Mouse (Mus musculus) cerebellum, adult 11 months (tissue): ENCODE measurements at regions not wholly inside any gene's neighbourhood (a gene's known extent, or its start where the extent isn't known, plus 50 kb on each side); places are given as distances from the start of the nearest gene placed in this dataset.
A peak's percentile ranks its signal among the peaks of the same experiment; 100 is the strongest.
"Not testable (repeated sequence)": the region's sequence is repeated elsewhere in the genome, so short reads cannot be mapped to it uniquely, and the experiment has no call there.

Source experiments
- DNase-seq: peaks from one replicate; pipeline ENCODE4 v3.0.0; 2022

DNA sequence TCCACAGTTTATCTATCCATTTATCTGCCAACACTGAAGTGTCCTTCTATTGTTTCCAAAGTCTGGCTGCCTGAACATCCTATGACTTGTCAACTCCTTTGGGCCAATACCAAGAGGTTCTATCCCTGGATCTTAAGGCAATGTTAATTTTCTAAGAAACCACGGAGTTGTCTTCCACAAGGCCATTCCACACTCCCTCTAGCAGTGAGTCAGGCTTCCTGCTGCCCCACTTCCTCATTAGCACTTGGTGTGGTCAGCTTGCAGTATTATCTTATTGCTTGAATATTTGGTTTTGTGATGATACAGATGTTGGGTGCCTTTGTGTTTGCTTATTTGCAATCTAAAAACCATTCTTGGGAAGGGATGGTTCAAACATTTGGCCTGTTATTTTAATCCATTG, 87.5 kb upstream of the Ppp2r2d start:
- no peak for DNase-seq

DNA sequence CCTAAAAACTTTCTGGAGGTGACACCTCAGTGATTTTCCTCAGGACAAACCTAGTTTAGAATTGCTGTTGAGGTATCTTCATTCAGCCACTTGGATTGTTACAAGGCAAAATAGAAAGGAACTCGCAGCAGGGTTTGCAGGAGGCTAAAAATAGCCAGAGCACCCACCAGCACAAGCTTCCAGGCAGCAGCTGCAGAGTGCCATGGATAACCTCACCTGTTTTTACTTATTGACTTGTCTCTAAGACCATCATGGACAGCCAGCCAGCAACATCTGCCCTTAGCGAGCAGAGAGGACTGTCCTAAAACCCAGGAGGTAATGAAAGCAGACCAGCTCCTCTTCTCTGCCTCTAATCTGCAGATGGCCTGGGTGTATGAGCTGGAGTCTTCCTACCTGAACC, 97.4 kb upstream of the Ppp2r2d start:
- no peak for DNase-seq

DNA sequence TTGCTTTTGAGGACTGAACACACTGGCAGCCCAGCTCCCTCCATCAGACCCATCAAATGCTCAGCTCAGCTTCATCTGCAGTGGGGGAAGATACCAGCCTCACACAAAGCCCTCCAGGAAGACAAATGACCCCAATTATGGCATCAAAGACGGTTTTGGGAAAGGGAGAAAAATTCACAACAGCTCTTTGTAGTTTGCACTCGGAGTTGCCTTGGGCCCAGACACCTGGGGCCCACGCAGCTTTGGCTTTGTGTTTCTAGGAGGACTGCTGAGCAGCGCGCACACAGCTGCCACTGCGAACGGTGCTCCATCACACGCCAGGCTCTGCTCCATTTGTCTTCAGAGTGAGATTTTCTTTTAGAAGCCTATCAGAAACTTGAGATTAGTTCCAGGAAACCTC, 99.3 kb upstream of the Ppp2r2d start:
- no peak for DNase-seq

DNA sequence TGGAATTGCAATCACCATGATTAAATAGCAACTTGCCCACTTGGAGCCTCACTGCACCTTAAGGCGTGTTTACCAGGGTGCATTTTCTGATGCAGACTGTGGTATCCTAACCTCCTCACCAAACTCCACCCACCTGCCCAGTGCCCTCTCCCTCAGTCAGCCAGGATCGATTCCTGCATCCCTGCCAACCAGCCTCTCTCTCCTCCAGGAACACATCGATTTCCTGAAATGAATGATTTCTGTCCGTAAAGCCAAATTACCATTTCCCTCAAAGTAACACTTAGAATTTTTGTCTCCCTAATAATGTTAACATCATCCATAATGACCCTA, 103.4 kb upstream of the Ppp2r2d start:
- DNase-seq: no peak

DNA sequence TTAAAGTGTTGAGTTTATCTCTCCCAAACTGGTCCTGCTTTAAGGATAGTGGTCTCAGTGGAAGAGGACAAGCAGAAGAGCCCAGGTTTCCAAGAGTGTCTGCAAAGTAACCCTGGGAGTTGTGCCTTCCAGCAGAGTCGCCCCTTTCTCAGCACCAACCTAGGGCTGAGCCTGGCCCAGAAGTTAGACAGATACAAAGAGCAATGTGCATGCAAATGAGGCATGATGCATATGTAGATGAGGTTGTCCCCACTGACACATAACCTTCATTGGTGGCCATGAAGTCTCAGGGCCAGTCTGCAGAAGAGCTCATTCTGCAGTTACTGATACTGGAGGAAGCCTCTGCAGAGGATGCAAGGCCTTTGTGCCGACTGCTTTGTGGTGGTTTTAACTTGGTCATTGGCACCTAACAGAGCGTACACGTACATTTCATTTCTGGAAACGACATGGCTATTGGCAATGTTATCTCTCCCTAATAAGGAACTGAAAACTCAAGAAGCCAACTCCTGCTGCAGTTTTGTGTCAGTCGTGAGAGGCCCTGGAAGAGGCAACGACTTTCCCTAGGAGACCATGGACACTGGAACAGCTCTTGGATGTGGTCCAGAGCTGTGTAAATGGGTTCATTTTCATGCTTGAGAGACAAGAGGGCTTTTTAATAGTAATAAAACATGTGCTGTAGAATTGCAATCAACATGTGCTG, 103.9 kb upstream of the Ppp2r2d start:
- no peak for DNase-seq

DNA sequence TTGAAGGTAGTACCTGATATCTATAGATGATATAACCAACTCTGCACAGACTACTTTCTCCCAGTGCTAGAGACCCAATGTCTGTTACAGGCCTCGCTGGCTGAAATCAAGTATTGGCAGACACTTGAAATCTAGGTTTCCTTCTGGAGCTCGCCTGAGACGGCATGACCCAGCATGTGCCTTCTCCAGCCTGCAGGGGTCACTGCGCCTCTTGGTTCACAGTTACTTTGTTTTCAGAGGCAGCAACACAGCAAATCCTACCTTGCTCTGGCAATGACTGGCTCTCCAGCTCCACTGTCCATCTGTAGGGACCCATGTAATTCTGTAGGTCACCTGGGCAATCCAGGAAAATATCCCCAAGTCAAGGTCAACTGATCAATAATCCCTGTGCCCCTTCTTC, 111.6 kb upstream of the Ppp2r2d start:
- no peak for DNase-seq

DNA sequence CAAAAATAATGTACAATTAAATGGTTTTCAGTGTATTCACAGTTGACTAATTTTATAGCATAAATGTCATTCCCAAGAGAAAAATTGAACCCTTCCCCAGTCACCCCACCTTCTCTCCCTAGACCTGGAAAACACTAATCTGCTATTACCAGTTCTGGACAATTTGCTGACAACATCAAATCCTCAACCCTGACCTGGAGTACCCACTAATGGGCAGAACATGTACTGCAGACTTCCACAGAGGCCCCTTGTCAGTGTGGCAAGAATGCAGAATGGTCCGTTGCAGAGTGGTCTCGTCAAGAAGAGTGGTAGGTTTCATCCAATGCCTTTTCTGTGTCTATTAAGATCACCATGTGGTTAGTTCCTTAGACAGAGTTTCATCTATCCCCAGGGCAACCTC, 121.0 kb upstream of the Ppp2r2d start:
- no peak for DNase-seq

DNA sequence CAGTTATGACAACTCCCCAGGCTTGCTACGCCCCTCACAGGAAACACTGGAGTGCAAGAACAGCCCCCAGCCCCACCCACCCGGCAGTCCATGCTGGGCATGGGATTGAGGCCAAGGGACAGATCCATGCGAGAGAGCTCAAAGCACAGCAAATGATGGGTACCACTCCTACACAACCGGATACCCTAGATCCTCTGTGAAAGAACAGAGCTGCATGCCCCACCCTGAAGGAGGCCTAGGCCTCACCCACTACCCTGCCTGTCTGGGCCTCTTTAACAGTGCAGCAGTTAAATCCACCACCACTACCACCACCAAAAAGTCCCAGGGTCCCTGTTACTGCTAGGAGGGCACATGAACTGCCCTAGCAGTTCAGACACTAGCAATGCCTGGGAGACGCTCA, 126.3 kb upstream of the Ppp2r2d start:
- no peak for DNase-seq

DNA sequence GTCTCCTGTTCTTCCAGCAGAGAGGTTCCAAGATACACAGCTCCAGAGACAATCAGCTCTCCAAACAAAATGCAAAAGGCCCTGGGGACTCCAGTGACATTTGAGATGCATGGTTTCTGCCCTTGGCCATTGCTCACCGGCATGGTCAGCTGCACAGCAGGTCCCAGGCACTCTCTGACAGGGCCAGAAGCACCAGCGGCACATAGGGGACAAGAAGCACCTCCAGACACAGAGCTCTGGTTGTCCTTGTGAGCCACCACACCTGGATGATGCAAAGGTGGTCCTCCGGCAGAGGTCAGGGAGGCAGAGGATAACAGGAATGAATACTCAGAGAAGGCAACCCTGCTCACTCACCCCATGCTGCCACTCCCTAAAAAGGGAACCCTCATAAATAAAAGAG, 126.8 kb upstream of the Ppp2r2d start:
- no peak for DNase-seq

DNA sequence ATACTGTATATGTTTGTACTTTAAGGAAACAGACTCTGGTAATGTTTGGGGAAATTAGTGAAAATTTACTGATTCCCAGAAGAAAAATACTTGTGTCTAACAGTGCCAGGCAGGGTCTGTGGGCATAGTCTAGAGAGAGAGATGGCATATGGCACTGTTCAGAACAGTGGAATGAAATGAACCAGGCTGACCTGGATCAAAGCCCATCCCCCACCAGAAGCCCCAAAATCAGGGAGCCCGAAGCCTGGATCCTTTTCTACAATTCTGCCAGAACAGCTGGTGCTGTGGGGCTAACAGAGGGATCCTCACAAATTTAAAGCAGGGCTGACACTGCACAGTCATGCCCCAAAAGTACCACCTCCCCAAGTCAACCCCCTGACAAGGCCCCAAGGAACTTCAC, 131.1 kb upstream of the Ppp2r2d start:
- no peak for DNase-seq

DNA sequence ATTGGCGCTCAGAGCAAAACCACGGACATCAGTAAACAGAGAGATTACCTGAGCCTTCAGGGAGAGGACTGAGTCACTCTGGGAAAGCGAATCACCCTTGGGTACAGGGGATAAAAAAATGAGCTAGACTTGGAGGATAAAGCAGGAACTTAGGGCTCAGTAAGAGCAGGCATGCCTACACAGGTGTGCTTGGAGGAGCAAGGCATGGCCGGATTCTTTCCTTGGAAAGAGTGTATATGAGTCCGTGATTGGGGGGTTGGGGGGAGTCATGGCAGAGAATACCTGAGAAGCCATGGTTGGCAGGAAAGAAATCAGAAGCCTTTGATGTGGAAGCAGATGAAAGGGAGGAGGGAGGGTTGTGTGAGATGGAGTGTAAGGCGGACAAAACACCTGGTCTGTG, 137.5 kb upstream of the Ppp2r2d start:
- no peak for DNase-seq

DNA sequence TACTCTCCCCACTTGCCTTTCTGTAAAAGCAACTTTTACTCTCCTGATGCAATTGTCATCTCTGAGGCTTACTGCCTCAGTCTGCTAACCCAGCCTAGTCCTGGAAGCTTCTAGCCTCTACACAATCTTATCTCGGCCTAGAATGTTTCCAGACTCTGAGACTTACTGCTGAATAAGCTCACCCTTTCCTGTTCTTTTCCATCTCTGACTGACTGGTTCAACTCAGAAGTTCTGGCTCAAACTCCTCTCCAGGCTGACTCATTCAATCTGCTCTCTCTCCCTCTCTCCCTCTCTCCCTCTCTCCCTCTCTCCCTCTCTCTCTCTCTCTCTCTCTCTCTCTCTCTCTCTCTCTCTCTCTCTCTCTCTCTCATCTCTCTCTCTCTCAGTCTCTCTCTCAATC, 146.3 kb upstream of the Ppp2r2d start:
- DNase-seq: not testable (repeated sequence)

DNA sequence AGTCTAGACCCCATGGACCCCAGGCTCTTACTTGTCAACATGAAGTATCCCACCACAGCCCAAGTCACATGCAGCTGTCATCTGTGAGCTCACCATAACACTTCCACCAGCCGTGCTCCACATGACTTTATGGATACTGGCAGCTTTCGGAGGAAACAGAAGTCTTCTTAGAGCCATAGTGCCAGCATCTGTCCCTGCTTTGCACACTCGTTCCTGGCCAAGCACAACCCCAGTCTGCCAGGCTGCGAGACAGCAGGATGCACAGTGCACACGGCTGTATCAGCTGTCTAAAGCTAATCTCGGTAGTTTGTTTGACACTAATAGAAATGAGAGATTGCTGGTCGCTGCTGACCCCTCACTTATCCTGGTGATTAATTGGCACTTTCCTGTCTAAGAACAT, 163.7 kb upstream of the Ppp2r2d start:
- DNase-seq: no peak

DNA sequence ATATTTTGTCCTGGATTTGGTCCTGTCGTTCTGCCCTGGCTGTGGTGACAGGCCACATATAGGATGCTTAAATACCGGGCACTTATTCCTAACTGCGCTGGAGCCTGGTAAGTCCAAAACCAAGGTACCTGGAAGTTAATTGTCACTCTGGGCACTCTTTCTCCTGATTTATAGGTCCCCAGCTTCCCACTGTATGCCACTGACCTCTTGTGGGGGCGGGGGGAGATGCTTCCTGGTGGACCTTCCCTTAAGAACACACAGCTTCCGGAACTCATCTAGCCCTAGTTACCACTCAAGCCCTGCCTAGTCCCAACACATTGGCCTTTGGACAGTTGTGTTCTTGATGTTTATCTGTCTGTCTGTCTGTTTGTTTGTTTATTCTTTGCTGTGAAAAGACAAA, 165.3 kb upstream of the Ppp2r2d start:
- DNase-seq: no peak

DNA sequence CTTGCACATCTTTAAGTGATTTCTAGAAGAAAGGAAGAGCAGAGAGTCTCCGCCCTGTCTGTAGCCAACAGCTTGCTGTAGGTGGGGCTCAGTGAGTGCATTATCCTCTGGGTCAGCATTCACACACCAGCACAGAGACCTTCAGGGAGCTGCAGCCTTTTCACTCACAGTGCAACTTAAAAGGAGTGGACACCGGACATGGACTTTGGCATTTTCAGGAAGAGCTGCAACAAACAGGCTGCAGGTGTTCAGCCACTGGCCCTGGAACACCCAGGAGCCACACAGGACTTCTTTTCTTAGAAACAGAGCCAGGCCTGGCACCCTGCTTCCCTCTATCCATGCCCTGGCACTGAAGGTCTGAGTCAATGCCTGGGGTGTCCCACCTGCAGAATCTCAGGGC, 166.3 kb upstream of the Ppp2r2d start:
- no peak for DNase-seq

DNA sequence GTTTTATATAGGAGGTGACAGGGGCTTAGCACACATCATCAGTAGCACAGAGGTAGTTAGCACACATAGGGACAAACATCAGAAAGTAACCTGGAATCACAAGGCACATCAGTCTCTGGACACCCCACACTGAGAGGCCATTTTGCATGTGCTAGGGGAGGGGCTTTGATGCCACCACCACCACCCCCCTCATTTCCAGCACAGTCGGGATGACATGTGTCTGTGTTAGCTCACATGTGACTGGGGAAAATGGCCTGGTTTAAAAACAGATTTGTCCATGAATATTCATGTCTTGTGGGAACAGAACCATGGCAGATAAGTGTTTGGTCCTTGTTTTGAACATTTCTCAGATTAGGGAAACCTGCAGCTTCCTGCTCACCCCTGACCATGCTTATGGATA, 172.9 kb upstream of the Ppp2r2d start:
- no peak for DNase-seq

DNA sequence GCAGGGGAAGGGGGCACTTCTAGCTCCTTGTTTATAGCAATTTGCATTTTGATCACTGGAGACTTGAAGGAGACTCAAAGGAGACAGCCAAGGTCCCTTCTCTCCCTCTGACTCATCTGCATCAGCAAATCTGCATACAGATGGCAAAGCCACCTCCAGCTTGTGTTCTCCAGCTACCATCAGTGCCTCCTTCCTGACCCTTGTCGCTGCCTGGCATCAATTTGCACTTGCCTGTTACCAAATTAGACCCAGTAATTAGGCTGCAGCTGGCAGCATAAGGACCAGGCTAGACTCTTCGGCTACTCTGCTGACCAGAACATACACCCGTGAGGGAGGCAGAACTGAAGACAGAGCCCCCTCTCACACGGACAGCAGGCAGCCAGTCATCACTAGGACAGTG, 177.5 kb upstream of the Ppp2r2d start:
- no peak for DNase-seq

DNA sequence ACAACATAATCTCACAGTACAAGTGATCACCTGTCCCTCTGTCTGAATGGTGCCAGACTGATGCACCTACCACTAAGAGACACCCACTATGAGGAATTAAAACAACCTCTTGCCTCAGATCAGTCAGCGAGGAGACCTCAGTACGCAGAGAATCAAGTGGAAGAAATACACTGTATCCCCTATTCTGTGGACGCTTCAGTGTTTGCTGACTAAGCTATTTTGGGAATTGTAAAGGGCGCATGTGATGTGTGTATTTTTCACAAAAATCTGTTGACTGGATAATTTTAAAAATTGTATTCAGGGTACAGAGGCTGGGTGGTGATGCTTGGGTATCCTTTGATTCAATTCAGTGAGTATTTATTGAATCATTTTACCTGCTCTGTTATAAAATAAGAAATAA, 185.8 kb upstream of the Ppp2r2d start:
- no peak for DNase-seq

DNA sequence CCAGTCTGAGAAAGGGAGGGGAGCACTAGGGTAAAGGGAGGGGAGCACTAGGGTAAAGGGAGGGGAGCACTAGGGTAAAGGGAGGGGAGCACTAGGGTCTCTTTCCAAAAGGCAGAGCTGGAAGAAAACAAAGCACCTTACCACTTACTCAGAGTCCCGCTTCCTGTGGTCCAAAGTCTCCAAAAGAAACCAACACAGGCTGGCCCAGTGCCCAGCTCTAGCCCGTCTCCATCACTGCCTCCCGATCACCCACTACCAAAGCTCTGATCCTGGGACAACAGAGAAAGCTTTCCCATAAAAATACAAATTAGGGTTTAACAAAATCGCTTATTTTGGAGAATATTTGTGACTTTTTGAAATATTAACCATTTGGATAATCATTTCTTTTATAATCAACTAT, 188.4 kb upstream of the Ppp2r2d start:
- no peak for DNase-seq

DNA sequence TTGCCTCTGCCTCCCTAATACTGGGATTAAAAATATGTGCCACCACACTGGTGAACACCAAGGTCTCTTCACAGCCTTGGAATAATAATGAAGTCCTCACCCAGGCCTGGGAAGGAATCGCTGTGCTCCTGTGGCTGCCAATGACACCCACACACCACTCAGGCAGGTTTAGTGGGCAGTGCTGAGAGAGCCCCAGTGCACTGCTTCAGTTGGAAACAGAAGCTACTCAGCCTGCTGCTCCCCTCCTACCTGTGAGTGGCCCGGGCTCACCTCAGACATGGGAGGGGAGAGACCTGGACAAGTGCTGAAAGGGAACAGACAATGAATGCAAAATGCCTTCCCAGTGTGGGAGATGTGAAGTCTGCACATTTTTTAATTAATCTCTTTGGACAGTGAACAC, 188.8 kb upstream of the Ppp2r2d start:
- DNase-seq: no peak

DNA sequence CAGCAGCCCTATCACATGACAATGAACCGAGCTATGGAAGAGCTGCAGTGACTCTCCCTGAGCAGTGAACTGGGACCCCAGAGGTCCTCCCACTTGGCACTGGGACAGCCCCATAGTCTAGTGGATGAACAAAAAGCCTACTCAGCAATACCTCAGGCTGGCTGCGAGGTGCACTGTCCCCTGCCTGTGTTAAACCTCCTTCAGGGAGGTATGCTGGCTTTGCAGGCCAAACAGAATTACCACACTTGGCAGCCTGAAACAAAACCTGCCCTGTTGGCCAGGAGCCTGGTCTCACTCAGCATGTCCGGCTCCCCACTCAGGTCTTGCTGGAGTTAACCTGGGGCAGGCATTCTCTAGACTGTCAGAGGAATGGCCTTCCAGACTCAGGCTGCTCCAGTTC, 189.9 kb upstream of the Ppp2r2d start:
- DNase-seq: peak; percentile 79

DNA sequence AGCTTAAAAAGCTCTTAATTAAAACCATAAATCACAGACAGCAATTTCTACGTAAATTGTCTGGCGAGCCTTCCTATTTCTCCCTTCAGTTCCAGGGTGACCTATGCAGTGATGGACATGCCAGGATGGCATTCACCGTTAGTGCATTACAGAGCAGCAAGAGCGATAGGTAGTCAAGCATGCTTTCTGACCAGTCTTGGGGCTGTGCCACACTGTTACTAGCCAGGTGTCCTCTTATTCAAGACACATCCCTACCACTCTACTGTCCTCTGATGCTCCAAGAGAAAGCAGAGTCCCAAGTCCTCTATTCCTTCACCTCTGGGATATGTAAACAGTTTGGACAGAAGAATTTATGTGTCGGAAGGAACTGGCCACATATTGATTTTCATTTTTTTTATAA, 194.9 kb upstream of the Ppp2r2d start:
- DNase-seq: no peak

DNA sequence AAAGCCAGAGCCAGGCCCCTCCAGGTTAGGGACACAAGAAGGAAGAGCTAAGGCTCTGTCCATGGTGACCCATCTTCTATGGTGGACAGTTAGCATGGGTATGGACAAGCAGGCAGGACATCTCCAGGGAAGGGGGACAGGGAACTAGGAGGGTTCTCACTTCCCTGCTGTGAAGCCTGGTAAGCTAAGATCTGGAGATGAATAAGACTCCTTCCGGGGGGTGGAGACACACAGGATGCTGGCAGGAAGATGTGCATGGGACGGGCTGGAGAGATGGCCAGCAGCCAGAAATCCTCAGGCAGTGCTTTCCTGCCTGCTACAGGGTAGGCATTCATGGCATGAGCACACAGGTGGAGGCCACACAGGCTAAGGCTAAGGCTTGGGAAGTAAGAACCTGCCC, 198.2 kb upstream of the Ppp2r2d start:
- DNase-seq: no peak

DNA sequence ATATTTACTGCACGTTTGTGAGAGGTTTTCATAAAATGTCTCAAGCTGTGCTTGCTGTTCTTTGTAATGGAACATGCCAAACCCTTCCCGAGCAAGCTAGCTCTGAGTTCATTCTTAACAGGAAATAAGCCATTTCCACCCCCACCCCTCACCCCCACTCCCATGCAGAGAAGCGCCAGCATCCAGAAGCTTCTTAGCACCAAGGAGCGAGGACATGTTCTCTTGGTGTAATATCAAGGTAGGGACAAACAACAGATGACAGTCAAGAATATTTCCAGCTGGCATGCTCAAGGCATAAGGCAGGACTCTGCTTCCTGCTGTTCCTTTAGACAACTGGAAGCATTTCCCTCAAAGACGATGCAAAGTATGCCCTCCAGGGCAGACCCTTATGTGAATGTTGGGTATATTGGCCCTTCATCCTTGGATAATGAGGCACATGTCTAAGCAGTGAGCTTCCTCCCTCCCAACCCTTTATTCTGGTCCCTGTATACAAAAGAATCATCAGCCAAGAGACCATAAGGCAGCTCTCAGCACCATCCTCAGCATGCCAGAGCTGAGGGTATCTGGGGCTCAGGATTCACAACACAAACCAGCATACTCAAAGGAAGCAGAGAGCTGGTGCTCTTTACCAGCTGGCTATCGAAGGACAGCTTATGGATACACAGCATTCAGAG, 205.2 kb upstream of the Ppp2r2d start:
- DNase-seq: peak; percentile 17

DNA sequence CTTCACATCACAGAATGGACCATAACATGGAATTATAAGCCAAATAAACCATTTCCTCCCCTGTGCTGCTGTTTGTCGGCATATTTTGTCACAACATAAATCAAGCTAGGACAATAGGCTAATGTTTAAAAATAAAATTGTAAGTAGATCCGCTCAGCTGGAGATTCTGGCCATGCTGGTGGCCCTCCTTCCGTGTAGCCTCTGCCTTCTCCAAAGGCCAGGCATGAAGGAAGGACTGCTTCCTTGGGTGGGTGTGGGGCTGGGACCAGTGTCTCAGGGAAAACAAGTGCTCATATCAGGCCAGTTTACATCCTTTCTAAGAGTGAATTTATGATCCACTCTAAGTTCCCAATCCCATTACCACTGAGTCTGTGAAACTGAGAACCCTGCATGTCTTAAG, 206.3 kb upstream of the Ppp2r2d start:
- no peak for DNase-seq
